Mouse (Mus musculus) hindbrain, embryonic 10.5 days (tissue): ENCODE results near the gene Zfand3. TPM values are rescaled to one million over a fixed set of nuclear protein-coding genes. Genes with fewer than 3 reads are reported as not detected.

Source experiments
- DNase-seq: peaks from one replicate; pipeline ENCODE4 v3.0.0-alpha.2; 2017; ENCODE audit warnings: low spot score
- H3K27ac ChIP-seq: fragments of 300-500 bp; sonication (generic); 2 replicates; pipeline ENCODE4 v1.5.1; 2016; ENCODE audit warnings: mild to moderate bottlenecking, moderate library complexity
- H3K27me3 ChIP-seq: fragments of 300-500 bp; sonication (generic); 2 replicates; pipeline ENCODE4 v1.6.1; 2016; ENCODE audit warnings: mild to moderate bottlenecking; ENCODE audit not compliant: poor library complexity, insufficient read depth, severe bottlenecking
- H3K36me3 ChIP-seq: fragments of 300-500 bp; sonication (generic); 2 replicates; pipeline ENCODE4 v1.6.1; 2016; ENCODE audit warnings: mild to moderate bottlenecking, moderate library complexity
- H3K4me1 ChIP-seq: fragments of 300-500 bp; sonication (generic); replicated peaks from 2 replicates; pipeline ENCODE4 v1.6.1; 2016; ENCODE audit warnings: mild to moderate bottlenecking
- H3K4me3 ChIP-seq: fragments of 300-500 bp; sonication (generic); 2 replicates; pipeline ENCODE4 v1.5.1; 2016; ENCODE audit warnings: mild to moderate bottlenecking, moderate library complexity
- H3K9me3 ChIP-seq: fragments of 300-500 bp; sonication (generic); 2 replicates; pipeline ENCODE4 v1.6.1; 2016; ENCODE audit warnings: mild to moderate bottlenecking, moderate library complexity
- WGBS: fragments of 180-500 bp; shearing (Covaris S2); methylation state at CpG from one replicate; pipeline ENCODE4 v1.1.7; 2016; 5-methylcytosine and 5-hydroxymethylcytosine counted together
- polyA plus RNA-seq: library from polyadenylated mRNA; unstranded; fragments of >200 nt; fragmentation: Nextera tagmentation; extraction: Ambion mirVana; gene quantifications from 2 replicates; pipeline ENCODE4 v1.2.1, GENCODE M21; 2016

Zfand3 gene
- polyA plus RNA-seq, 1 experiment from 2014 or later: 97.7 TPM

DNA sequence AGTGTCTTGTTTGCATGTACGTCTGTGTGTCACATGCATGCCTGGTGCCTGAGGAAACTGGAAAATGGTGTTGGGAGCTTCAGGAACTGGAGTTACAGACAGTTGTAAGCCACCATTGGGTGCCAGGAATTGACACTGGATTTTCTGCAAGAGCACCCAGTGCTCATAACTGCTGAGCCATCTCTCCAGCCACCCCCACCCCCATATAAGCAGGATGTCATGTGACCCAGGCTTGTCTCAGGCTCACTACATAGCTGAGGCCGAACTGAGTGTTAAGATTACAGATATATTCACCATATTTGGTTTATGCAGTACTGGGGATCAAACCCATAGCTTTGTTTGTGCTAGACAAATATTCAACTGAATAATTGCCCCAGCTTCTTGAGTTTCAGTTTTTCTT is 177.5 kb downstream of the Zfand3 start:
- Histone ChIP-seq H3K27me3 (no peaks in the 10 kb centered on the region), H3K4me3 (no peak overlapping the region), H3K27ac (no peak overlapping the region), H3K4me1 (peaks cover 3% of the 10 kb centered on the region), H3K36me3 (peaks cover 23% of the 10 kb centered on the region), H3K9me3 (no peaks in the 10 kb centered on the region)
- DNase-seq: no peak
- WGBS: 94% methylated on average over 2 of the region's 2 CpGs

DNA sequence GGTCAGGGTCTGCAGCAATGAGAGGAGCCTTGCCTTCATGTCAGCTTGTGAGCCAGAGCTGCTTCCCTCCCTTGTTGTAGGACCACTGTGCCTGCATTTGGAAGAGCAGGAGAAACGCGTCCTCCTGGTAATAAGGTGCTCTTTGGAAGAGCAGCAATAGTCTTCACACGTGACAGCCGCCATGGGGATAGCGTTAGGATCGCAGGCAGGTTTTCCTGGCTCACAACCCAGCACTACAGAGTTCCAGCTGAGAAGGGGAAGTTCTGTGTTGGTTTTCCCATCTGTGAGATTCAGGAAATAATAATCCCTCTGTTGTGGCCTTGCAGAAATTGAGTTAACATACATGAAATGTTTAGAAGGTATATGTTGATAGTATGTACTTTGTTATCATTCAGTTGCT is 179.0 kb downstream of the Zfand3 start:
- WGBS: 94% methylated on average over 6 of the region's 6 CpGs
- Histone ChIP-seq H3K9me3 (no peaks in the 10 kb centered on the region), H3K27ac (no peak overlapping the region), H3K4me1 (peaks cover 18% of the 10 kb centered on the region), H3K27me3 (no peaks in the 10 kb centered on the region), H3K4me3 (no peak overlapping the region), H3K36me3 (peaks cover 8% of the 10 kb centered on the region)
- DNase-seq: no peak

DNA sequence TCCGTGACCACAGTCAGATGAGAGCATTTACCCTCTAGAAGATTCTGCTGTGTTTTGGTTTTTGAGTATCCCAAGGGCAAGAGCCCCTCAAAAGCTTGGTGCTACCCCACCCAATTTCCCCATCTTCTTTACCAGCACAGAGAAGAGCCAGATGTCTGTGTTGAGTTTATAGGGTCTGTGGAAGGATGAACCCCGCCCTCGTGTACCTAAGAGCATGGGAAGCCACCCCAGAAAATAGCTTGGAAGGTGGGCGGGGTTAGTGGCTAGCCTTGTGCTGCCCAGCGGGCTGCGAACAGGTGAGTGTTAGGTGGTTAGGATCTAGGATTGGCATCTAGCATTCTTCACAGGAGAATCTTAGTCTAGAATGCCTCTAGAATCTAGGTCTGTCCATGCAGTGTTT is 182.6 kb downstream of the Zfand3 start:
- Histone ChIP-seq H3K27ac (no peak overlapping the region), H3K36me3 (peaks cover 10% of the 10 kb centered on the region)
- WGBS: 93% methylated on average over 6 of the region's 6 CpGs

DNA sequence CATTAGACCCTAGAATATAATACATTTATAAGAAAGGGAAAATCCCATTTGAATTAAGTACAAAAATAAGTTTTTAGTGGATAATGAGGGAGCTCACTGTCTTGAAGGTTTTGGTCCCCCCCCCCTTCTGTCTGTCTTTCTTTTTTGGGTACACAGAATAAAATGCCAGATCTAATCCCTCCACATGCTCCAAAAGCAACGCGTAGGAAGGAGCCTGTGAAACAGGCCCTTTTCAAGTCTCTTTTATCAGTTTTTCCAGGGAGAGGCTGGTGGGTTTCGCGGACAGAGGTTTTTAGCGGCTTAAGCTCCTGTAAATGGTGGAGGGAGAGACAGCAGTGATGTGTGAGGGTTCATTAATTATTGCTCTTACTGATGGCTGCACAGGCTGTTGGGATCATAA is 183.0 kb downstream of the Zfand3 start:
- peaks cover 14% of the 10 kb centered on the region for H3K36me3 ChIP-seq
- H3K4me1 ChIP-seq: peaks cover 51% of the 10 kb centered on the region
- H3K27ac ChIP-seq: no peak overlapping the region
- no peak for DNase-seq
- H3K9me3 ChIP-seq: no peaks in the 10 kb centered on the region
- no peaks in the 10 kb centered on the region for H3K27me3 ChIP-seq
- 71% methylated on average over 5 of the region's 5 CpGs for WGBS
- H3K4me3 ChIP-seq: no peak overlapping the region

More for the DNA sequence above, 182.6 kb downstream of the Zfand3 start:
- no peaks in the 10 kb centered on the region for H3K27me3 ChIP-seq
- DNase-seq: no peak
- H3K9me3 ChIP-seq: no peaks in the 10 kb centered on the region
- H3K4me3 ChIP-seq: no peak overlapping the region
- peaks cover 51% of the 10 kb centered on the region for H3K4me1 ChIP-seq

DNA sequence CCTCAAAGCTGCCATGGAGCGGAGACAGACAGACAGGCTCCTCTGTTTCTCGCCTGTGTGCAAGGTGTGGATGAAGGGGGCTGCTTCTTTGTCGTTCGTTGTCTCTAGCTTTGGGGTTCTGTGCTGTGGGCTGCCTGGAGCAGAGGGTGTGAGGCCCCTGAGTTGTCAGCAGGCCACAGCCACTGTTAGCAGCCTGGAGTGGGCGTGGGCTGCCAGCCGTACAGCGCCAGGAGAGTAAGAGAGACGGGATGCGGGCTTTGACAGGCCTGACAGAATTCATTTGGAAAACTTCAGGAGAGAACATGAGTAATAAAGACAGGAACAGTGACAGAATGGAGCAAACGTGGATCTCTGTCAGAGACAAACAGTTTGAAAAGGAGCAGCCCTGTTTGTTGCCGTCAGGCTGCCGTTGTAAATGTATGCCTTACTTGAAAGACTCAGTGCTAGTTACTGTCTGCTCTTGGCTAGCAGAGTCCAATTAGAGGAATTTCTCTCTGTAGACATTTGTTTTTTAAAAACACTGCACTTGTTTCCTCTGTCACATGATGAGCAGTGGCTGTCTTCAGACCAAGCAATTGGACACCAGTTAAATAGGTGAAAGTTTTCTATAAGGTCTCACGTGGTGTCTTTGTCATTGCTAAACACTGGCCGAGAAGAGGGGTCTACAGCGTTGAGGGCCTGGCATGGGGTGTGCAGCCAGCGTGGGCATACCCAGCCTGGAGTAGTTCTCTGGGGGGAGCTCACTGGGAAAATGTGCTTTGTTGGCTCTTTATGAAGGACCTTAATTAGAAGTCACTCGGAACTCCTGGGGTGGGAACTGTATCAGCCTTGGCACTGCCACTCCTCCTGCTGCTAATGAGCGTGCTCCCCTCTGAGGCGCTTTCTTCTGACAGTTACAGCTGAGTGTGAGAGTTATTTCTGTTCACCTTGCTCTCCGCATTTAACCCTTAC is 183.8 kb downstream of the Zfand3 start:
- Histone ChIP-seq H3K27me3 (no peaks in the 10 kb centered on the region), H3K27ac (peak overlapping the region; percentile 31; the same call in 1 of the 2 replicates), H3K9me3 (no peaks in the 10 kb centered on the region), H3K36me3 (peaks cover 22% of the 10 kb centered on the region), H3K4me3 (no peak overlapping the region), H3K4me1 (peaks cover 51% of the 10 kb centered on the region)
- WGBS: 37% methylated on average over 20 of the region's 20 CpGs
- no peak for DNase-seq

DNA sequence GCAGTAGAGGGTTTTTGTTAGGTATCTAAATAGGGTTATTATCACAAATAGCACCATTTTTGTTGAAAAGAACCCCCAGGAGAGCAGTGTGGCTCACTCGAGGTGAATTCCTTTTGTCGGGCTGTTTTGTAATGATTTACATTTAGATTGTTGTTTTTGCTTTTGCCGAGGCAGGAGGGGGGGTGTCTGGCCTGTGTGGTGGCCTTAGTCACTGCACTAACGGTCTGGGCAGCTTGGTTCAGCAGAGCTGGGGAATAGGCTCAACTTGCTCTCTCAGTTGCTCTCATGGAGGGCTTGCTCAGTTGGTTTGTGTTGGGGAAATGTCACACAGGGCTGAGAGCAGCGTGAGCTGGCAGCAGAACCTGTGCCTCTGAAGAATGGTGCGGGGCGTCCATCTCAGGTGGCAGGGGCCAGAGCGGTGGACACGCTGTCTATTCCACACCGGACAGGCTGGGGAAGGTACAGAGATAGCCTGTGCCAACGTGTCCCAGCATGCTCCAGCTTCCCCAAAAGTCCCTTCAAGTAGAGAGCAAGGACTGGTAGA is 186.6 kb downstream of the Zfand3 start:
- H3K4me1 ChIP-seq: peaks cover 68% of the 10 kb centered on the region
- H3K27ac ChIP-seq: peak overlapping the region; percentile 50
- H3K9me3 ChIP-seq: no peaks in the 10 kb centered on the region
- 69% methylated on average over 11 of the region's 11 CpGs for WGBS
- H3K4me3 ChIP-seq: no peak overlapping the region
- DNase-seq: no peak
- no peaks in the 10 kb centered on the region for H3K27me3 ChIP-seq
- H3K36me3 ChIP-seq: peaks cover 38% of the 10 kb centered on the region

DNA sequence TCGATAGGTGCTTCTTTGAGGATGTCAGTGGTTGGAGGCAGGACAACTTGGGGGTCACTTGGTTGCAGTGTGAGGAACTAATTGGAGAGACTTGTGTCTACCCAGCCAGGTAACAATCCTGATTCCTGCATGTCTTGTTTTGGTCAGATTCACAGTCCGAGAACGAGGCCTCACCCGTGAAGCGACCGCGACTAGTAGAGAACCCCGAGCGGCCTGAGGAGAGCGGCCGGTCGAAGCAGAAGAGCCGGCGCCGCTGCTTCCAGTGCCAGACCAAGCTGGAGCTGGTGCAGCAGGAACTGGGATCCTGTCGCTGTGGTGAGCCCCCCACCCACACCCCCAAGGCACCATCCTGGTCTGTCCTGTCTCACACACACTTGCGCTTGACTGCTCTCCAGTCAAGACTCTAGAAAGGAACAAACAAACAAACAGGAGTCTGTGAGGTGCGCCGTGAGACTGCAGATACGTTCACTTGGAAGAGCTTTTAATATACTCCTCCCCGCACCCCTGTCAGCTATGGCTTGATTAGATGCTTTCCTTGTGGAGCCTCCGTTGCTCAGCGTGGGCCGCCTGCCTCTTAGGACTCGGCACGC is 188.0 kb downstream of the Zfand3 start:
- 94% methylated on average over 26 of the region's 26 CpGs for WGBS
- Histone ChIP-seq H3K27me3 (no peaks in the 10 kb centered on the region), H3K4me3 (no peak overlapping the region), H3K27ac (no peak overlapping the region), H3K4me1 (peaks cover 74% of the 10 kb centered on the region), H3K9me3 (no peaks in the 10 kb centered on the region), H3K36me3 (peaks cover 38% of the 10 kb centered on the region)
- no peak for DNase-seq

DNA sequence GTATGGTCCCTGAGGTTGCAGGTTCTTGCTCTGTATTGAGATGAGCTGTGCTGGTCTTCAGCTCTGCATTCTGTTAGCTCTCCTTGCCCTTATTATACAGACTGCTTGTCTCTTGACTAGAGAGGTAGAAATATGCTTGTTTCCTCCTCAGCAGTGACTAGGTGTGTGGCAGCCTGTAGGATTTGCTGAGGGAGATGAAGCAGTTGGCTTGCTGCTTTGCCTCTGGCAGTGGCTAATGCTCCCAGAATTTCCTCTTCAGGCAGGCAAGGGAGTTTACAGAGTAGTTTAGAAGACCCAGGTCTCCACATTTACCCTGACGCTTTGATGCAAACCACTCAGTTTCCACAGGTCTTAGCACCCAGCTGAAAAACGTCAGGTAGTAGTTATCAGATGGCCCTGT is 189.1 kb downstream of the Zfand3 start:
- H3K4me3 ChIP-seq: no peak overlapping the region
- no peak for DNase-seq
- H3K27ac ChIP-seq: no peak overlapping the region; the same call in 1 of the 2 replicates
- H3K36me3 ChIP-seq: peaks cover 38% of the 10 kb centered on the region
- peaks cover 72% of the 10 kb centered on the region for H3K4me1 ChIP-seq
- H3K9me3 ChIP-seq: no peaks in the 10 kb centered on the region
- no peaks in the 10 kb centered on the region for H3K27me3 ChIP-seq
- 82% methylated on average over 2 of the region's 2 CpGs for WGBS

DNA sequence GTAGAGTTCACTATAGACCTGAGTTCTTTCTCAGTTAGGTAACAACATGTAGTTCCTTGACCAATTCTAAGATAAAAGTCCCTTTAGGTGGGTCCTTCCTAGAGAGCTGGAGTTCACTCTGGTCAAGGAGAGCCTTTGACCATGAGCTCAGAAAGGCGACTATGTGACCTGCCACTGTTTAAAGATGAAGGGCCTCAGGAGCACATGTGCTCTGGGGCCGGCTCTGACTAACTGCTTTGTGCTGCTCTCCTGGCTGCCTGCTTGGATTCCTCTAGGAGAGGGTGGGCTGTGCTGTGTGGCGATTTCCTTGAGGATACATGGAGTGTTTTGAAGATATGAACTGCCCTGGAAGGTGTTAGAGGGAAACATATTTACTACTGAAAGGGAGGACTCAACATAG is 189.6 kb downstream of the Zfand3 start:
- 0 out of 2 replicates have a peak overlapping the region, but pooled peaks have one; percentile 16 for H3K27ac ChIP-seq
- H3K27me3 ChIP-seq: no peaks in the 10 kb centered on the region
- H3K9me3 ChIP-seq: no peaks in the 10 kb centered on the region
- H3K4me1 ChIP-seq: peaks cover 73% of the 10 kb centered on the region
- H3K4me3 ChIP-seq: no peak overlapping the region
- no peak for DNase-seq
- 82% methylated on average over 3 of the region's 3 CpGs for WGBS
- H3K36me3 ChIP-seq: peaks cover 38% of the 10 kb centered on the region

DNA sequence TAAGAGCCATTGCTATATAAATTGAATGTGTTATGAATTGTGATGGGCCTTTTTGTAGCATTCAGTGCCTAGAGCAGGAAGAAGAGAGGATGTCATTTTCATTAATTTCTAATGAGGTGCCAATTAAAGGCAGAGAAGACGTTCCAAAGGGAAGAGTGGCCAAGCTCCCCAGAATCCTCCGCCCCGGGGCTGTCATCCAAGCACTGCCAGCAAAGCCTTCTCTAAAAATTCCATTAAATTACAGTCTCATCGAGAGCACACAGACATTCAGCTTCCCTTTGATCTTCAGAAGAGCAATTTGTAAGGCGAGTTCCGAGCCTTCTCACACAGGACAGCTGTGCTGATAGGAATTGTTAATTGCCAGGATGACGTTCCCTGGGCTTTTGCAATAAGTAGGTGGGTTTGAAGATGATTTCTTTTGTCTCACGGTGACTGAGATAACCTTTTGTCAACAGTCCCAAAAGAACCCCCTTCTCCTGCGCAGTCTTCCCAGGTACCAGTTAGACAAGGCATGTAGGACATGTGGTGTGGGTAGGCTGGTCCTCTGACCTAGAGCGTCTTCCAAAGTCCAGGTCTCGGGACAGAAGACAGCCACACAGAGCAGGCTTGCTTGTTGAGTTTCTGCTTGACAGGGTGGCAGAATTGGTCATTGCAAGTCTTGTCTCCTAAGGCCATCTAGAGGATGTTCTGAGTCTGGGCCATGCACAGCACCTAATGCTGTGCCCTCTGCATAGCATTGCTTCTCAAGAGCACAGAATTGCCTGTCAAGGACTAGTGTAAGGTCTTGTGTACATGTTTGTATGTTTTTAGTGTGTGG is 190.3 kb downstream of the Zfand3 start:
- Histone ChIP-seq H3K27me3 (no peaks in the 10 kb centered on the region), H3K4me3 (no peak overlapping the region), H3K36me3 (peaks cover 38% of the 10 kb centered on the region), H3K27ac (0 out of 2 replicates have a peak overlapping the region, but pooled peaks have one; percentile 35), H3K9me3 (no peaks in the 10 kb centered on the region), H3K4me1 (peaks cover 73% of the 10 kb centered on the region)
- no peak for DNase-seq
- 79% methylated on average over 11 of the region's 11 CpGs for WGBS

DNA sequence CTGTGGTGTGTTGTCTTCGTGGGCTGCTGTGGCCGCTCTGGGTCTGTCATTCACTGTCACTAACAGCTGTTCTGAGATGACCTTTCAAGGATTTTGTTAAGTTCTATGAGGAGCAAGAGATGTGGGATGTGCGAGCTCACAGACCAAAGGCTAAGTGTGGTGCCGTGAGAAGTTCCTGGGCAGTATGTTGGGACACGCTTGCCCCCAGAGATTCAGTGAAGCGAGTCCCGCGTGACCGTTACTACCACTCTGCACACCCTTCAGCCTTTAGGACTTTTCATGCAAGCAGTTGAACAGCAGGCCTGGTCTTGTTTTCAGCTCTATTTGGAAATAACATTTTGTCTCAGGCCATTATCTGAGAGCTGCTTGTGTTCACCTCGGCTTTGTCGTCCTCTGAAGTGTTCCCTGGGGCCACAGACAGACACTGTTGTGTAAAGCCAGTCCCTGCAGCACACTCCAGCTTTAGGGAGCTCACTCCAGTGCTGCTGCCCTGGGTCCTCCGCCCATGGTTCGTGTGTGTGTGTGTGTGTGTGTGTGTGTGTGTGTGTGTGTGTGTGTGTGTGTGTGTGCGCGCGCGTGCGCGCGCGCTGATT is 191.2 kb downstream of the Zfand3 start:
- 92% methylated on average over 20 of the region's 21 CpGs for WGBS
- Histone ChIP-seq H3K4me1 (peaks cover 74% of the 10 kb centered on the region), H3K27ac (0 out of 2 replicates have a peak overlapping the region, but pooled peaks have one; percentile 35), H3K9me3 (no peaks in the 10 kb centered on the region), H3K27me3 (no peaks in the 10 kb centered on the region), H3K4me3 (no peak overlapping the region), H3K36me3 (peaks cover 43% of the 10 kb centered on the region)
- DNase-seq: no peak
